Mouse (Mus musculus): ENCODE data around the gene Spin2d.
"Not testable (repeated sequence)": the region's sequence is repeated elsewhere in the genome, so short reads cannot be mapped to it uniquely, and the experiment has no call there.

Gene Spin2d

DNA sequence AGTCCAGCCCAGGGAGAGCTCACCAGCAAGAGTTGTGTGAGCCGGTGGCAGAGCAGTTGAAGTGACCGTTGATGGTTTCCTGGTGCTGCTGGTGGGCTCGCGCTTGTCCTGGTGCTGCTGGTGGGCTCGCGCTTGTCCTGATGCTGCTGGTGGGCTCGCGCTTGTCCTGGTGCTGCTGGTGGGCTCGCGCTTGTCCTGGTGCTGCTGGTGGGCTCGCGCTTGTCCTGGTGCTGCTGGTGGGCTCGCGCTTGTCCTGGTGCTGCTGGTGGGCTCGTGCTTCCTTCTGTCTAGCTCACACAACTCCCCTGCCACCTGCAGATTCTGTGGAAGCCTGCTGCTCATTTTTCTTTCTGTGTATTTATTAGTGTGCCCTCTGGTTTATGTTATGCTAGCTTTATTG, at the start of gene Spin2d:
Gene Spin2d, minus strand, starts transcription at position 101 of the 400 bp plus-strand sequence.
- not testable (repeated sequence) for DNase-seq (ENCODE audit: low read depth, low spot score)

DNA sequence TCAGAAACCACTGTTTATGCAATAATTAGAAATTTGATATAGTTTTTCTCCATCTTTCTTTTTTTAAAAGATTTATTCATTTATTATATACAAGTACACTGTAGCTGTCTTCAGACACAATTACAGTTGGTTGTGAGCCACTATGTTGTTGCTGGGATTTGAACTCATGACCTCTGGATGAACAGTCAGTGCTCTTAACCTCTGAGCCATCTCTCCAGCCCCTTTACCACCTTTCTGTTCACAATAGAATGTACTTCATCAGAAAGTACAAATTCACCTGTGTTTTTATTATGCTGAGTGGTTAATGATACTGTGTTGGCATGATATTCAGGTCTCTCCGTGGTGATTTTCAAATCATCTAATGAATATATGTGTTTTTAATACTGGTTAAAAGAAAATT, 48.6 kb upstream of the Spin2d start:
- no peak for DNase-seq (ENCODE audit: low read depth, low spot score)

DNA sequence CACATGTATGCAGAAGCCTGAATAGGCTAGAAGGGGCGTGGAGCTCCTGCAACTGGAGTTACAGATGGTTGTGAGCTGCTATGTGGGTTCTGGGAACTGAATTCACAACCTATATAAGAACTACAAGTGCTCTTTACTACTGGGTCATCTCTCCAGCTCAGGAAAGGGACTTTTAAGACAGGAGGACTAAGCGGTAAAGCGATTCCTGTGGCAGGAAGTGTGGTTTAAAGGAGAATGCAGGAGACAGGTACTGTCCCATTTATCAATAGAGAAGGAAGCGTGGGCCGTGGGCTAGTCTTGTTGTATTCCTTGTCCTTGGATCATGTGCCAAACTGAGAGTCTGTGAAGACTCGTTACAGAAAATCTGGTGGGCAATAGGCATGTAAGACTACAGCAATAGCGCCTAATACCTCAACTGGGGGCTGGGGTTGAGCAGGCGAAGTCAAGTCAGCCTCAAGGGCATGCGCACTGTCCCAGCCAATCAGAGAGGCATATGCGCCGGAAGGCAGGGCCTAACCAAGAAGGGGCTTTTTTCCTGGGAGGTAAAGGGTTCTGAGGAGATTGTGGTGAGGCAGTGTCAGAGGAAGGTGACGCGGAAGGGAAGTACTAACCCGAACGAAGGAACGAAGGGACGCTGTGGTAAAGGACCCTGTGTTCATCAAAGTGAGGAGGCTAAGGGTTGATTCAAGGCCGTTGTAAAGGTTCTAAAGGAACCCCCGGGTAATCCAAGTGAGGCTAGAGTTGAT, 37.2 kb upstream of the Spin2d start, which contains the start of gene Xlr4b:
Gene Xlr4b, plus strand, starts transcription at position 515 of the 746 bp plus-strand sequence.
- DNase-seq (ENCODE audit: low read depth, low spot score), result not testable (repeated sequence)

DNA sequence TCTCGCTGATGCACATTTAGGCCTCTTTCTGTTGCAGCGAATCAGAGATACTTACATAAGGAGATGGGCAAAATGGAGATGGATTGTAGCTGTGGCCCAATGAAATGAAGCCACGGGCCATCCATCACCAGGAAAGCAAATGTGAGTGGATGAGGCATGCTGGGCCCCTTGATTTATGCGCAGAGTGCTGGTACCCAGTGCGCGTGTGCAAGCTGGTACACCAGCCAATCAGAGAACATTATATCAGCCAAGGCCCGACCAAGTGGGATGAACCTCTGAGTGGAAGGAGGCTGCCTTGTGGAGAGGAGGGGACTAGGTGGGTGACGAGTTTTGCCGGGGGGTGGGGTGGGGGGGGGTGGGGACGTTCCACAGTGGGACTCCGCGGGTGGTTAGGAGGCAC, 15.1 kb upstream of the Spin2d start, which contains the start of gene Xlr3b:
Gene Xlr3b, plus strand, starts transcription at position 274 of the 400 bp plus-strand sequence.
- not testable (repeated sequence) for DNase-seq (ENCODE audit: low read depth, low spot score)

DNA sequence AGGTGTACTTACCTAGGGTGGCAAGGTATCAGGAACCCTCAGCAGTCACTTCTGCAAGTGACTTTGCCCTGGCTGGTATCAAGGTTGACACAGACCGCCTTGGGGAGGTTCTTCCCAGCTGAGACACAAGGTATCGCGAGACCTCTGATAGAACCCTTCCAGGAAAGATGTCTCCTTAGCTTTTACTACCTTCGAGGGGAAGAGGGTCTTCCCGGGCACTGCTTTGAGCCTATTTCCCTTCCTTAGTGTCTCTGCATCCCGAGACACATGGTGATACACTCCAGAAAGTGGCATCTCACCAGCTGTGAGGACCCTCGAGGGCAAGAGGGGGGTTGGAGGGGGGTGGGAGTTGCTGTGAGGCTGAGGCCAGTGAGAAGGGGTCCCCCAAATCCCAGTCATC, 27.4 kb downstream of the Spin2d start, which contains the start of gene DXBay18:
Gene DXBay18, minus strand, starts transcription at position 101 of the 400 bp plus-strand sequence.
- DNase-seq (ENCODE audit: low read depth, low spot score), result not testable (repeated sequence)

DNA sequence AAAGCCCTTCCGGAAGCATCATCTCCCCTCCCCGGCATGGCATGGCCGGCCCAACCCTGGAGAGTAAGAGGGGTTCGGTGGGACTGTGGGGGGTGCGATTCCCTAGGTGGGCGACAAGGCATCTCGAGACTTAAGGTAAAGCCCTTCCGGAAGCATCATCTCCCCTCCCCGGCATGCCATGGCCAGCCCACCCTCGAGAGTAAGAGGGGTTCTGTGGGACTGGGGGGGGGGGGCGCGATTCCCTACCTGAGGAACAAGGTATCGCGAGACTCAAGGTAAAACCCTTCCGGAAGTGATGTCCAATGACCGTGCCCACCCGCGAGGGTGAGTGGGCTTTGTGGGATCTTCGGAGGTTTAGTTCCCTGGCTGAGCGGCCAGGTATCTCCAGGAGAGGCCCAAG, 28.3 kb downstream of the Spin2d start, which contains the start of gene Xlr5b:
Gene Xlr5b, plus strand, starts transcription at position 301 of the 400 bp plus-strand sequence.
- not testable (repeated sequence) for DNase-seq (ENCODE audit: low read depth, low spot score)

DNA sequence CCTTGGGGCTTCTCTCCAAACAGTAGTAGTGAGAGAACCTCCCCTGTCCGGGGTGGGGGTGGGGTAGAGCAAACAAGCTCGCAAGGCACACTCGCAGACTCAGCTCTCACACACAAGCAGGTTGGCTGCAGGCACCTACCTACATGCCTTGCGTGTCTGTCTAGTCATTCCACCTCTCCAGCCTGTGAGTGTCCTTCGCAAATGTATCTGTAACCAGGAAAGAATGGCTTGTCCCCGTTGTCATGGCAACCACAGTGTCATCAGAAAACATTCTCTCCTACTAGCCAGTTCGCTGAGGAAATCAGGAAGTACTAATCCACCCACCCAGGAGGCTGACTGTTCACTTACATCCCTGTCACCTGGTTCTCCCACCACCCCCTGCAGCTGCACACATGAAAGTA, 33.6 kb downstream of the Spin2d start:
- not testable (repeated sequence) for DNase-seq (ENCODE audit: low read depth, low spot score)
